Mouse (Mus musculus) hindlimb bud, embryonic 11.5 days (tissue): ENCODE data around the gene Zbtb42.

Source experiments
- DNase-seq: peaks from one replicate; pipeline ENCODE4 v3.0.0-alpha.2; 2012; ENCODE audit warnings: low read depth, low spot score; ENCODE audit errors: extremely low spot score

The Zbtb42 gene

GRCm38 (mm10) chr12:112723445-112723844 lies 44.8 kb downstream of the Zbtb42 start:
- no peak for DNase-seq

GRCm38 (mm10) chr12:112724077-112724805 lies 45.6 kb downstream of the Zbtb42 start:
- DNase-seq, result peak; percentile 73

- DNase-seq, result no peak
Observed at GRCm38 (mm10) chr12:112727801-112728200, 49.2 kb downstream of the Zbtb42 start.

- no peak for DNase-seq
Observed at GRCm38 (mm10) chr12:112730808-112731207, 52.2 kb downstream of the Zbtb42 start.
